Mouse (Mus musculus): Measurements from ENCODE around the gene Qrfpr.

- TF ChIP-seq POLR2A (IDR thresholded peaks at IDR 0.05; ENCODE audit: borderline replicate concordance, control insufficient read depth, low read depth, low read length) (no peak), CTCF (IDR thresholded peaks at IDR 0.05; ENCODE audit: control insufficient read depth, insufficient read depth, low read length) (no peak)
These were observed 40.6 kb downstream of the Qrfpr start for GRCm38 (mm10) chr3:36181519-36181918.
